Mouse (Mus musculus) midbrain, postnatal 0 days (tissue): Measurements from ENCODE around the gene Krtap17-1. TPM values are rescaled to one million over a fixed set of nuclear protein-coding genes. Genes with fewer than 3 reads are reported as not detected.

Experiments
- ATAC-seq: fragments of 200-750 bp; cut with Nextera tagmentation; 2 replicates; pipeline ENCODE4 v1.8.0; 2017; ENCODE audit warnings: moderate number of reproducible peaks, mild to moderate bottlenecking, moderate TSS enrichment, moderate library complexity; ENCODE audit not compliant: low FRiP score
- DNase-seq: peaks from one replicate; pipeline ENCODE4 v3.0.0-alpha.2; 2015; ENCODE audit warnings: low spot score
- H3K27ac ChIP-seq: fragments of 300-500 bp; sonication (generic); 2 replicates; pipeline ENCODE4 v1.5.1; 2014; ENCODE audit warnings: low read depth, mild to moderate bottlenecking, low read length, mixed read lengths
- H3K27me3 ChIP-seq: fragments of 300-500 bp; sonication (generic); 2 replicates; pipeline ENCODE4 v1.6.1; 2014; ENCODE audit warnings: low read length, control low read depth, mixed read lengths; ENCODE audit not compliant: insufficient read depth
- H3K36me3 ChIP-seq: fragments of 300-500 bp; sonication (generic); 2 replicates; pipeline ENCODE4 v1.6.1; 2014; ENCODE audit warnings: low read length, control low read depth, mixed read lengths; ENCODE audit not compliant: insufficient read depth
- H3K4me1 ChIP-seq: fragments of 300-500 bp; sonication (generic); 2 replicates; pipeline ENCODE4 v1.6.1; 2014; ENCODE audit warnings: mild to moderate bottlenecking, control low read depth, antibody characterized with exemption, low read length, mixed read lengths; ENCODE audit not compliant: insufficient read depth
- H3K4me2 ChIP-seq: fragments of 300-500 bp; sonication (generic); 2 replicates; pipeline ENCODE4 v1.6.1; 2014; ENCODE audit warnings: low read depth, mild to moderate bottlenecking, low read length, mixed read lengths; ENCODE audit not compliant: poor library complexity, severe bottlenecking
- H3K4me3 ChIP-seq: fragments of 300-500 bp; sonication (generic); 2 replicates; pipeline ENCODE4 v1.5.1; 2014; ENCODE audit warnings: low read depth, mild to moderate bottlenecking, low read length, moderate library complexity
- H3K9ac ChIP-seq: fragments of 300-500 bp; sonication (generic); replicated peaks from 2 replicates; pipeline ENCODE4 v1.6.1; 2014; ENCODE audit warnings: mild to moderate bottlenecking, low read length, moderate library complexity, mixed read lengths; ENCODE audit not compliant: poor library complexity, severe bottlenecking
- H3K9me3 ChIP-seq: fragments of 300-500 bp; sonication (generic); 2 replicates; pipeline ENCODE4 v1.6.1; 2016; ENCODE audit warnings: low read length, control low read depth
- CTCF ChIP-seq: IDR thresholded peaks from 2 replicates; pipeline ENCODE4 v1.5.1; 2016; ENCODE audit warnings: antibody characterized with exemption, mild to moderate bottlenecking
- WGBS: fragments of 180-500 bp; shearing (Covaris S2); extraction: QIAGEN DNeasy Blood & Tissue Kit; methylation state at CpG from one replicate; pipeline ENCODE4 v1.1.7; 2014; 5-methylcytosine and 5-hydroxymethylcytosine counted together
- polyA plus RNA-seq: library from polyadenylated mRNA; unstranded; fragments of >200 nt; fragmentation: Nextera tagmentation; extraction: Ambion mirVana; gene quantifications from 2 replicates; pipeline ENCODE4 v1.2.1, GENCODE M21; 2015
- total RNA-seq: library from RNA; depleted of rRNA; stranded (reverse); fragments of >200 nt; gene quantifications from 2 replicates; pipeline ENCODE4 v1.2.3, GENCODE M21; 2014

Gene Krtap17-1
- total and polyA plus RNA-seq, 2 experiments from 2014 or later = 0.22 to 1.7 TPM

DNA sequence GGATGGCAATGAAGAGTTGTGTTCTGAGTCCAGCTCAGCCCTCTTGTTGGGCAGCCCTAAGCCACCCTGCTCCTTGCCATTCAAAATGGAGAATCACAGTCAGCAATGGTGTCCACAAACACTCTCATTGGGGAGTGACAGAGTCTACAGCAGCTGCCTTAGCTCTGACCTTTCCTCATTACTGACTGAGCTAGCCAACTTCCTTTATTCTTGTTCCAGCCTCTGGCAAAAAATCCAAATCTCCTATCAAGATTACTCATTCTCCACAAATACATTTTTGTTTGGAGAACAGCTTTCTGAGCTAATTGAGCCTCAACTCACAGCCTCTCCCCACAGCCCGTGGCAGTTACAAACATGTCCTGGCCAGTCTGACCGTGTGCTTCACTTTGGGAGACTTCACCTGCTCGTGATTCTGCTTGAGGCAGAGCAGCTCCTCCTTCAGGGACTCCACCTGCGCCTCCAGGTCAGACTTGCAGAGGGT is 19.9 kb upstream of the Krtap17-1 start:
- Histone ChIP-seq H3K27me3 (no peaks in the 10 kb centered on the region), H3K4me2 (no peak overlapping the region), H3K36me3 (no peaks in the 10 kb centered on the region), H3K9ac (no peak overlapping the region), H3K27ac (no peak overlapping the region), H3K4me3 (no peak overlapping the region), H3K4me1 (no peaks in the 10 kb centered on the region), H3K9me3 (no peaks in the 10 kb centered on the region)
- no peak for DNase-seq
- TF ChIP-seq CTCF = no peak
- WGBS = 79% methylated on average over 4 of the region's 4 CpGs
- no peak for ATAC-seq

DNA sequence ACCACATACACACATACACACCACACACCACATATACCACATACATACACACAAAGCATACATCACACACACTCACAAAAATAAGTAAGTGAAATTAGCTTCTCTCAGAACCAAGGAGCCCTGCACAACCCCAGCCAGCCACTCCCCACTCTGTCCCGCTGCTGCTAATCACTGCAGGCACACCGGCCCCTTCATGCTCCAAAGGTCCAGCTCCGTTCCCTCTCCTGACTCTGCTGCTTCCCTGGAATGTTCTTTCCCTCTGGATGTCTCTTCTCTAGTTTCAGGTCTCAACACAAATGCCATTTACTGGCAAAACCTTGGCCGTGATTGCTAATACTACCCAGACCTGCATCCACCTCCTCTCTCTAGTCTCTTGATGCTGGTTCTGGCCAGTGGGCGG is 16.9 kb upstream of the Krtap17-1 start:
- H3K27ac ChIP-seq = no peak overlapping the region
- no peak for TF ChIP-seq CTCF
- ATAC-seq (no peak), DNase-seq (no peak)
- no peaks in the 10 kb centered on the region for H3K4me1 ChIP-seq
- H3K9me3 ChIP-seq = no peaks in the 10 kb centered on the region
- no peaks in the 10 kb centered on the region for H3K36me3 ChIP-seq
- 81% methylated on average over 5 of the region's 5 CpGs for WGBS
- H3K9ac ChIP-seq = no peak overlapping the region
- H3K27me3 ChIP-seq = no peaks in the 10 kb centered on the region
- H3K4me3 ChIP-seq = no peak overlapping the region
- no peak overlapping the region for H3K4me2 ChIP-seq

DNA sequence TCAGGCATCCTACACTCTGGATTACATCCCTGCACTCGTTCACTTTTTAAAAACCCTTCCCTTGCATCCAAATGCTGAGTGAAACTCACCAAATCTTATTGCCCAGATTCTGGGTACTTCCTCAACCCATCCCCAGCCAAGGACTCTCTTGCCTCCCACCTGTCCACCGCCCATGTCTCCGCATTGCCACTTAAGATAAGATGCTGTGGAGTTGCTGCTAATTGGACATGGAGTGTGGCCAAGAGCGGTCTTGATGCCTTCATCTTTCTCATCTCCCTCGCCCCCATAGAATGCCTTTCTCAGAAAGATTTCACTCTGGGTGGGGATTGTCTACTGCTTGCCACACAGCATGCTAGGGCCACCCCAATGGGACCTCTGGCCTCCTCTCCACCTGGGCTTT is 14.5 kb upstream of the Krtap17-1 start:
- DNase-seq (no peak), ATAC-seq (no peak)
- no peak overlapping the region for H3K4me2 ChIP-seq
- no peaks in the 10 kb centered on the region for H3K4me1 ChIP-seq
- no peak overlapping the region for H3K4me3 ChIP-seq
- no peaks in the 10 kb centered on the region for H3K9me3 ChIP-seq
- no peaks in the 10 kb centered on the region for H3K27me3 ChIP-seq
- no peak overlapping the region for H3K9ac ChIP-seq
- no peak overlapping the region for H3K27ac ChIP-seq
- 91% methylated on average over 5 of the region's 5 CpGs for WGBS
- no peak for TF ChIP-seq CTCF
- no peaks in the 10 kb centered on the region for H3K36me3 ChIP-seq

DNA sequence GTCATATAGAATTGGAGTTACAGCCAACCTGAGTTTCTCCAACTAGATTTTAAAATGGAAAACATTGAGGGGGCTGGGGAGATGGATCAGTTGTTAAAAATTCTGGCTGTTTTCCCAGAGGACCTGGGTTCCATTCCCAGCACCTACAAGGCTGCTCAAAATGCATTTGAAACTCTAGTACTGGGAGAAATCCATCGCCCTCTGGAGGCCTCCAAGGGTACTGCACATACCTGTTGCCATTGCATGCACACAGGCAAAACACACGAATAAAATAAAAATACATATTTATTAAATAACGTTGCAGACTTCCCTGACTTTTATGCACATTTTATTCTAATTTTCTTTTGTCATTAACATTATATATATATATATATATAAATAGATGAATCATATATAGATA is 12.8 kb upstream of the Krtap17-1 start:
- Histone ChIP-seq H3K4me1 (no peaks in the 10 kb centered on the region), H3K27ac (no peak overlapping the region), H3K36me3 (no peaks in the 10 kb centered on the region), H3K9me3 (no peaks in the 10 kb centered on the region), H3K9ac (no peak overlapping the region), H3K27me3 (no peaks in the 10 kb centered on the region), H3K4me3 (no peak overlapping the region), H3K4me2 (no peak overlapping the region)
- DNase-seq = no peak
- 60% methylated on average over 3 of the region's 3 CpGs for WGBS
- ATAC-seq = no peak
- peak; percentile 53 for TF ChIP-seq CTCF

DNA sequence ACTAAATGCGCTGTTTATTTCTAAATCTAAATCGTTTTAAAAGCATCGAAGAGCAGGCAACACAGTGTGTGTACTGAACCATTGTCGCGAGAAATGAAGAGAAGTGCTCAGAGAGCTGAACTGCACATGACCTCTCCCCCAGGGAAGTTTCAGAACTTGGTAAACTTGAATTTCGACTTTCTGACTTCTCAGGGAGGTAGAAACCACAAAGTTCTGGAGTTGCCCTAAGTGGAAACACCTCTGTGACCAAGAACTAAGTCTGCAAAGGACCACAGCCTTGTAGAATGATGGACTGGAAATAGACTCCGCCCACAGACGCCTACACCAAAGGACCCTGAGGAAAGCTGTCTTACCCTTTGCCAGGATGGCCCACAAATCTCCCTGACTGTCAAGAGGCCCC is 12.1 kb upstream of the Krtap17-1 start:
- H3K27me3 ChIP-seq = no peaks in the 10 kb centered on the region
- no peaks in the 10 kb centered on the region for H3K36me3 ChIP-seq
- no peaks in the 10 kb centered on the region for H3K4me1 ChIP-seq
- H3K4me3 ChIP-seq = no peak overlapping the region
- no peaks in the 10 kb centered on the region for H3K9me3 ChIP-seq
- H3K27ac ChIP-seq = no peak overlapping the region
- WGBS = 92% methylated on average over 8 of the region's 8 CpGs
- H3K9ac ChIP-seq = no peak overlapping the region
- DNase-seq (no peak), ATAC-seq (no peak)
- H3K4me2 ChIP-seq = no peak overlapping the region
- no peak for TF ChIP-seq CTCF

DNA sequence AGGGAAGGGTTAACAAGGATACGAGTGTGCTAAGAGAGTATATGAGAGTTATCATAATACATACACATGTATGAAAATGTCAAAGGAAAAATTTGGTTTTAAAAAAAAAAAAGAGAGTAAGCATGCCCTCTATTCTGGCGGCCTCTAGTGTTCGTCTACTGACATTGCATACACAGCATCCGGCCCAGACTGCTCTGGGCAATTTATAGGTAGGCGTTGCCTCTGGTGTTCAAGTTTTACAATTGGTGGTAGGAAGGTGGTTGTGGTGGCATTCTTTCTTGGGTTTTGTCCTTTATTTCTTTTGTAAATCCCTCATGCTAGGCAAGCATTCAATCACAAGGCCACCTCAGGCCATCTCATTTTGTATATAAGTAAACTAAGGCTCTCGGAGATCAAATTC is 11.1 kb upstream of the Krtap17-1 start:
- ATAC-seq = no peak
- WGBS = 26% methylated on average over 6 of the region's 6 CpGs

More for the DNA sequence above, 11.1 kb upstream of the Krtap17-1 start:
- Histone ChIP-seq H3K4me2 (no peak overlapping the region), H3K9ac (no peak overlapping the region), H3K27ac (no peak overlapping the region), H3K9me3 (no peaks in the 10 kb centered on the region), H3K4me1 (no peaks in the 10 kb centered on the region), H3K36me3 (no peaks in the 10 kb centered on the region), H3K27me3 (no peaks in the 10 kb centered on the region), H3K4me3 (no peak overlapping the region)
- peak; percentile 91 for TF ChIP-seq CTCF
- DNase-seq = peak; percentile 64
